Mouse (Mus musculus) ES-E14 (cell line): ENCODE measurements around the gene Hnrnpl. TPM values are rescaled to one million over a fixed set of nuclear protein-coding genes. Genes with fewer than 3 reads are reported as not detected.
"Not testable (repeated sequence)": the region's sequence is repeated elsewhere in the genome, so short reads cannot be mapped to it uniquely, and the experiment has no call there.

ENCODE experiments used
- DNase-seq: peaks from one replicate; pipeline ENCODE4 v3.0.0-alpha.2; 2013; ENCODE audit warnings: low read depth, low spot score
- H3K27ac ChIP-seq: 2 replicates; pipeline ENCODE4 v1.5.1; 2012; ENCODE audit warnings: low read depth, mild to moderate bottlenecking, low read length, moderate library complexity, mixed read lengths; ENCODE audit not compliant: poor library complexity, insufficient read depth, severe bottlenecking
- H3K36me3 ChIP-seq: 2 replicates; pipeline ENCODE4 v1.6.1; 2012; ENCODE audit warnings: mild to moderate bottlenecking, low read length, moderate library complexity, mixed read lengths; ENCODE audit not compliant: control insufficient read depth, poor library complexity, insufficient read depth, severe bottlenecking
- H3K4me1 ChIP-seq, 2 experiments: fragments of 150-350 bp in 1 of 2; sonication (generic) in 1 of 2; 2 replicates each; pipeline ENCODE4 v1.6.1; 2012; ENCODE audit warnings: low read length in 2 of 2, mild to moderate bottlenecking in 1 of 2, mixed read lengths in 1 of 2; ENCODE audit not compliant: control insufficient read depth in 2 of 2, insufficient read depth in 2 of 2, poor library complexity in 1 of 2
- H3K4me3 ChIP-seq, 2 experiments: fragments of 150-350 bp in 1 of 2; sonication (generic) in 1 of 2; 2 replicates each; pipeline ENCODE4 v1.5.1; 2012; ENCODE audit warnings: low read length in 2 of 2, low read depth in 1 of 2, mild to moderate bottlenecking in 1 of 2, mixed read lengths in 1 of 2; ENCODE audit not compliant: insufficient read depth in 1 of 2, poor library complexity in 1 of 2, severe bottlenecking in 1 of 2
- H3K9ac ChIP-seq: 2 replicates; pipeline ENCODE4 v1.6.1; 2012; ENCODE audit warnings: low read depth, mild to moderate bottlenecking, low read length, mixed read lengths; ENCODE audit not compliant: poor library complexity, insufficient read depth, severe bottlenecking
- H3K9me3 ChIP-seq: fragments of 150-350 bp; sonication (generic); 2 replicates; pipeline ENCODE4 v1.6.1; 2012; ENCODE audit warnings: low read depth, mild to moderate bottlenecking, low read length; ENCODE audit not compliant: control insufficient read depth, insufficient read depth
- CHD2 ChIP-seq: IDR thresholded peaks from 2 replicates; pipeline ENCODE4 v1.6.1; 2014; ENCODE audit warnings: mild to moderate bottlenecking, low read depth, low read length, inconsistent platforms
- HCFC1 ChIP-seq: IDR thresholded peaks from 2 replicates; pipeline ENCODE4 v1.6.1; 2012; ENCODE audit warnings: low read length, inconsistent platforms, borderline replicate concordance; ENCODE audit not compliant: insufficient read depth
- MAFK ChIP-seq: IDR thresholded peaks from 2 replicates; pipeline ENCODE4 v1.6.1; 2014; ENCODE audit warnings: mild to moderate bottlenecking, low read depth, low read length, inconsistent platforms; ENCODE audit not compliant: insufficient read depth
- ZC3H11A ChIP-seq: IDR thresholded peaks from 2 replicates; pipeline ENCODE4 v1.6.1; 2012; ENCODE audit warnings: low read depth, mild to moderate bottlenecking, inconsistent platforms, low read length, borderline replicate concordance
- ZNF384 ChIP-seq: IDR thresholded peaks from 2 replicates; pipeline ENCODE4 v1.6.1; 2012; ENCODE audit warnings: low read depth, low read length, inconsistent platforms
- in situ Hi-C, 2 experiments: fragments of 600-800 bp; cut with MboI; formaldehyde crosslinking; loops; one replicate each; pipeline ENCODE4 v1.15.1; 2025; ENCODE audit warnings: low sequenced_read_pairs in 2 of 2, inconsistent platforms in 1 of 2; ENCODE audit not compliant: unreplicated experiment in 2 of 2
- total RNA-seq: library from RNA; depleted of rRNA; stranded (reverse); fragments of 300-350 nt; gene quantifications from 2 replicates; pipeline ENCODE4 v1.2.3, GENCODE M21; 2012; rRNA removed

Hnrnpl gene
- total RNA-seq, 1 experiment = 464 TPM

DNA sequence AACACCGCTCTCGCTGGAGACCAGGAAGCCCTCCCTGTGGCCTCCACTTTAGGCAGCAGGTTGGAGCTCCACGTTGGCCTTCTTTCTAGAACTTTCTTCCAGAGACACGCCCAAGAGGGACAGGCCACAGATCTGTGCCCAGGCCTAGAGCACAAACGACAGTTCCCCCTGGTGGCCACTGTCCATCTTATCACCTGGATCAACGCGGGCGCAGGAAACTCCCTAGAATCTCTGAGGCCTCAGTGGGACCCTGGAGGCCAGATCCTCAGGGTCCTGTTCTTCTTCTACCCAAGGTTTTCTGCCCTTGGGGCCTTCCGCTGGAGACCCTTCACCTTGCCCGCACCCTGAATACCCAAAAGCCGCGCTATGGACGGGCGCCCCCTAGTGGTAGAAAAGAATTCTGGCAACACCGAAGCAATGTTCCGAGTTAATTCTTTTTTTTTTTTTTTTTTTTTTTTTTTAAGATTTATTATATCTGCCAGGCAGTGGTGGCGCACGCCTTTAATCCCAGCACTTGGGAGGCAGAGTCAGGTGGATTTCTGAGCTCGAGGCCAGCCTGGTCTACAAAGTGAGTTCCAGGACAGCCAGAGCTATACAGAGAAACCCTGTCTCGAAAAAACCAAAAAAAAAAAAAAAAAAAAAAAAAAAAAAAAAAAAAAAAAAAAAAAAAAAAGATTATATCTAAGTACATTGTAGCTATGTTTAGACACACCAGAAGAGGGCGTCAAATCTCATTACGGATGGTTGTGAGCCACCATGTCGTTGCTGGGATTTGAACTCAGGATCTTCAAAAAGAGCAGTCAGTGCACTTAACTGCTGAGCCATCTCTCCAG lies 59.4 kb downstream of the Hnrnpl start:
- in situ Hi-C loops = not testable (repeated sequence)

DNA sequence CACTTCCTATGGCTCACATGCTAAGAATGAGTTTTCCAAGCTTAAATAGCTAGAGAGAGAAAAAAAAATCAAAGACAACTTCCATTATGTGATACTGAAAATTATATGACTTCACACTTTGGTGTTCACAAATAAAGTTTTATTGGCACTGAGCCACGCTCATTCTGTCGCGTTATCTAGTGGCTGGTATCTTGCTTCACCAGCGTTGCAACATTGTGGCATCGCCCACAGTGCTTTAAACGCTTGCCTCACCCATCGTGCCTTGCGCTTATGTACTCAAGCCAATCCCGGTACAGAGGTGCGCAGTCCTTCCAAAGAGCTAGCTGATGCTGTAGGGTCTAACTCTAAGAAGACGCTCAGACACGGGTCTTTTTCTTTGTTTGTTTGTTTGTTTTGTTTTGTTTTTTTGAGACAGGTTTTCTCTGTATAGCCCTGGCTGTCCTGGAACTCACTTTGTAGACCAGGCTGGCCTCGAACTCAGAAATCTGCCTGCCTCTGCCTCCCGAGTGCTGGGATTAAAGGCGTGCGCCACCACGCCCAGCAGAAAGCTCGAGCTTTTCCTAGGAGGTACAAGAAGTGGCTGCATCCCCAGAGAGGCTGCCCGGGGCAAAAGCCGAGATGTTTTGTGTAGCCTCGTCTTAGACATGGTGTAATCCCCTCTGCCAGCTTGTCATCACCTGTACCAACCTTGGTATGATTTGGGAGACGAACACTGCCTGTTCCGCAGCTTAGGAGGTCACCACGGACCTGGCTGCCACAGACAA lies 62.7 kb downstream of the Hnrnpl start:
- in situ Hi-C loops = no loop called here
- no peak for DNase-seq
- no peaks in the 10 kb centered on the region for H3K36me3 ChIP-seq
- H3K9me3 ChIP-seq = no peaks in the 10 kb centered on the region
- H3K4me1 ChIP-seq = peaks cover 0 to 4% of the 10 kb centered on the region in 2 experiments; a peak in 1 of 4 replicates
- TF ChIP-seq MAFK (no peak), HCFC1 (no peak), ZNF384 (no peak), ZC3H11A (no peak), CHD2 (no peak)
- H3K9ac ChIP-seq = no peak overlapping the region
- no peak overlapping the region for H3K4me3 ChIP-seq
- H3K27ac ChIP-seq = no peak overlapping the region

More for the DNA sequence above, 59.4 kb downstream of the Hnrnpl start:
- H3K27ac ChIP-seq, H3K9me3 ChIP-seq, H3K36me3 ChIP-seq: not testable (repeated sequence)
- TF ChIP-seq ZNF384 = peak; percentile 94
- H3K4me1 ChIP-seq = peaks cover 0 to 14% of the 10 kb centered on the region in 2 experiments; a peak in 1 of 4 replicates
- 0 out of 4 replicates have a peak overlapping the region, but pooled peaks have one; percentile 2 to 10 for H3K4me3 ChIP-seq
- peak; percentile 43 for DNase-seq
- peak overlapping the region; percentile 4; the same call in 1 of the 2 replicates for H3K9ac ChIP-seq

Other genes starting within 250 kb of the Hnrnpl start
- 26.9 and 30.3 TPM in 2 replicates for gene Samd4b, start 210.4 kb upstream of the Hnrnpl start, total RNA-seq
- 31.9 and 32.2 TPM in 2 replicates for gene Pak4, start 210.4 kb upstream of the Hnrnpl start, total RNA-seq
- gene Acp7, start 177.2 kb upstream of the Hnrnpl start, total RNA-seq = 1.6 and 2.5 TPM in 2 replicates
- gene Fbxo27, start 115.7 kb upstream of the Hnrnpl start, total RNA-seq = 5.8 and 5.9 TPM in 2 replicates
- 5.9 and 6.6 TPM in 2 replicates for gene Fbxo17, start 91.7 kb upstream of the Hnrnpl start, total RNA-seq
- gene Mrps12, start 66.7 kb upstream of the Hnrnpl start, total RNA-seq = 102 and 105 TPM in 2 replicates
- gene Sars2, start 66.5 kb upstream of the Hnrnpl start, total RNA-seq = 25.2 and 27.9 TPM in 2 replicates
- not detected in 2 replicates for gene Ccer2, start 52.4 kb upstream of the Hnrnpl start, total RNA-seq
- 11.7 and 14.8 TPM in 2 replicates for gene Sirt2, start 41.8 kb upstream of the Hnrnpl start, total RNA-seq
- 17.7 and 20.1 TPM in 2 replicates for gene Nfkbib, start 41.0 kb upstream of the Hnrnpl start, total RNA-seq
- gene Rinl, start 19.6 kb upstream of the Hnrnpl start, total RNA-seq = 17.2 and 18.9 TPM in 2 replicates
- gene Ech1, start 16.7 kb downstream of the Hnrnpl start, total RNA-seq = 64.1 and 75.6 TPM in 2 replicates
- 5.5 and 9.6 TPM in 2 replicates for gene Lgals4, start 25.3 kb downstream of the Hnrnpl start, total RNA-seq
- gene Lgals7, start 55.3 kb downstream of the Hnrnpl start, total RNA-seq = 0.42 and 0.89 TPM in 2 replicates
- 2.0 and 2.1 TPM in 2 replicates for gene Capn12, start 72.9 kb downstream of the Hnrnpl start, total RNA-seq
- 566 and 627 TPM in 2 replicates for gene Actn4, start 153.8 kb downstream of the Hnrnpl start, total RNA-seq
- gene Eif3k, start 173.3 kb downstream of the Hnrnpl start, total RNA-seq = 474 and 500 TPM in 2 replicates
- 14.8 and 15.6 TPM in 2 replicates for gene Map4k1, start 173.5 kb downstream of the Hnrnpl start, total RNA-seq